Mouse (Mus musculus) telencephalon, adult 2 months (tissue): ENCODE results near the gene Daam1.

Experiments
- DNase-seq: peaks from one replicate; pipeline ENCODE4 v3.0.0-alpha.2; 2011; ENCODE audit warnings: low read depth, low spot score

Daam1 gene

DNA sequence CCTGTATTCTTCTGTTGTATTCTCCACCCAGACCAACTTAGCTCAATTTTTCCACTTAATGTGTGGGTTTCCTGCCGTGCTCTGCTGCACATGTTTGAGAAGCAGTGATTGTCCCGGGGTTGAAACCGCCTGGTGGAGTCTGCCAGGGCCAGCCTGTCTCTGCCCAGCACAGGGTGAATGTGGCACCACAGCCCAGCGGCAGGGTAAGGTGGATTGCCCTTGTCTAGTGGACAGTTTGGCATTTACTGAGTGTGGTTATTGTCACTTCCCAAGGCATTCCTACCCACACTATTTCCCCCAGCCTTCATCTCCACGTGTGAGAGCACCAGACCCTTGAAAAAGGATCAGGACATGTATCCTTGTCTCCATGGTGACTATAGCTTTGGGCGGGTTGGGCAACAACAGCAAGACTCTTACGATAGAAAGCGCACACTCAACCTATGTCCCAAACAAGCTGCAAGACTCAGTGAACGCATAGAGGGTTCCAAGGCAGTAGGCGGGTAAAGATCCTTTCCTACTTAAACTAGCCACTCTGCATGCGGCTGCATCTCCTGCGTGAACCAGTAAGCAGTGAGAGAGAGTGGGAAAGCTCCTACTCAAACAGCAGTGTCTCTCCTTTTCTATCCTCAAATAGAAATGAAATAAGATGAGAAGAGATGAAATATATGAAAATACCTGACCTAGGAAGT is 139.2 kb downstream of the Daam1 start:
- no peak for DNase-seq

DNA sequence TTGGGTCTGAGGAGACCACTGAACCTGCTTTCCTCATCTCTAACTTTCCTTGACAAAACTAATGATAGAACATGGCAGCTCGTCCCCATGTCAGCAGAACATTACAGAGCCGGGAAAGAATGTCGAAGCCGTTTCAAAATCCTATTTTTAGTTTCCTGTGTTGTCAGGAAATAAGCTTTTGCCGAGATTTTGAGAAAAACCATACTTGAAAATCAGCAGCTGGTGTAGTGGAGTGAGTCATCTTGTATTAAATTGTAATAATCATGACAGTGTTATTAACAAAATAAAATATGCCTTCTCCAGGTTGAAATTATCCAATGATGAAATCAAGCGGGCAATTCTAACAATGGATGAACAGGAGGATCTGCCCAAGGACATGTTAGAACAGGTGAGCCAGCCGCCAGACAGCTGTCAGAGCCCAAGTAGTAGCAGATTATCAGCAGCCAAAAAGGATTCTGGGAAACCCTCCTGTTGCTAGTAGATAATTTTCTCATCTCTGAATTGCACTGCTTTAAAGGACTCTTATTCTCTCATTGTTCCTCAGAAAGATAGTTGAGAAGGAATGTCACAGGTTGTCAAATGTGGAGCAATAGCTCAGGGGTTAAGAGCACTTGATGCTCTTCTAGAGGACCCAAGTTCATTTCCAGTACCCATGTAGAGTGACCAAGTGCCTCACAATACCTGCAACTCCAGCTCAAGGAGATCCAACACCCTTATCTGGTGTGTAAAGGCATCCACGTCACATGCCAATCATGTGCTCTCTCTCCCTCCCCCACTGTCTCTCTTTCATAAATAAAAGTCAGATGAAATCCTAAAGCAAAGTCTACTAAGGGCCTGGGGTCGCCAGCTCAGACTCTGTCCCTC is 140.1 kb downstream of the Daam1 start:
- DNase-seq: no peak

DNA sequence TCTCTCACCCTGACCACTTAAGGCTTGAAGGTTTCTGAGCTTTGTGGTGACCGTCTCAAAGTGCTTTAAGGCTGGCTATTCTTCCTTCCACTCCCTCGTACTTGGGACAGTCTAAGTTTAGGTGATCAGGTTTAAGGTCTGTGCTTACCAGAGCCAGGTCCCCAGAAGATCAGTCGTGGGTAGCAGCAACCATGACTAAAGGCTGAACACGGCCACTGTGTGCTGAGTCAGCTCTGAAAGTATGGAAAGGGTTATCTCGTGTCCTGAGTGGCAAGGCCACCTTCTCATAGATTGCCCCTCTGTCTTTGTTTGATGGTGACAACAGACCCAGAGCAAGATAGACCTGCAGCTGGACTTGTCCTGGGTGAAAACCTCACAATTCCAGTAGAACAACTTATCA is 141.2 kb downstream of the Daam1 start:
- DNase-seq: no peak

GRCm38 (mm10) chr12:71972619-71973266 is 141.9 kb downstream of the Daam1 start:
- DNase-seq: no peak

DNA sequence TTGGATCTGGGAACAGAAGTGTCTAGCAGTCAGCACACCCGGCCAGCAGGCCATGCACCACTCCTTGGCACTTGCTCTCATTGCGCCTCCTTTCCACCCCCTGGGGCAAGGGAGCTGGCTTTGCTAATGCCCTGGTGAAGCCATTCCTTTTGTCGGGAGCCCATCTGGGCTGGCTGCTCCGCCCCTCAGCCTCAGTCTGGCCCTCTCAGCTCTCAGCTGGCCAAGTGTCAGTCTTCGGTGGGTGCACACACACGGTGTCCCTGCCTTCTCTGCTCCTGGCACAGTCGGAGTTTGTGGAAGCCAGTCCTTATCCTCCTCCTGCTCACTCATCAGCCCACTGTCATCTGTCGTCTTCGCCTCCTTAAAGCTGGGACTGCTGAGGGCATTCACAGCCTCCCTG is 142.7 kb downstream of the Daam1 start:
- DNase-seq: no peak

GRCm38 (mm10) chr12:71975626-71976025 is 144.7 kb downstream of the Daam1 start:
- DNase-seq: no peak

DNA sequence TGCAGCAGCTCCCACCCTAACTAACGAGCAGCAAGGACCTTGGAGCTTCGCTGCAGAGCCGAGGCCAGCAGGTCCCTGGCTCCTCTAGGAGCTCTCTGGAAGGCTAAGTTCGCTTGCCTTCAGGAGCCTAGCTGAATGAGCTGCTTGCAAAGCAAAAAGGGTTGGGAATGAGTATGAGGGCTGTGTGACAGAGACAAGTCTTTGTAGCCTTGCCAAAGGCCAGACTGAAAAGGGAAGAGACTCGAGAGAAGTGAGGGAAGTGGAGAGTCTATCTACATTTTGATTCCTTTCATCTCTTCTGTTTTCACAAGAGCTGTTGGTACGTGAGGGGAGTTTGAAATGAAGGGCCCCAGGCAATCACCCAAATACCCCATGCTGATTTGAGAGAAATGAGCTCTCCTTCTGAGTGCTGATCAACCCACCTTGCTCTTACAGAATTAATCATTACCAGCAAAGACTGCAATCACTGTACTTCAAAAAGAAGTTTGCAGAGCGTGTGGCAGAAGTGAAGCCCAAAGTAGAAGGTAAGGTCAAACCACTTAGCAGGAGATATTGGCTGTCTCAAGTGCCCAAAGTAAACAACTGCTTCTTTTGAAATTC is 145.6 kb downstream of the Daam1 start:
- no peak for DNase-seq

- no peak for DNase-seq
Observed at GRCm38 (mm10) chr12:71977364-71977763, 146.5 kb downstream of the Daam1 start.

- DNase-seq: no peak
Observed at GRCm38 (mm10) chr12:71978513-71979352, 147.9 kb downstream of the Daam1 start.

GRCm38 (mm10) chr12:71980166-71980565 is 149.3 kb downstream of the Daam1 start:
- DNase-seq: no peak

DNA sequence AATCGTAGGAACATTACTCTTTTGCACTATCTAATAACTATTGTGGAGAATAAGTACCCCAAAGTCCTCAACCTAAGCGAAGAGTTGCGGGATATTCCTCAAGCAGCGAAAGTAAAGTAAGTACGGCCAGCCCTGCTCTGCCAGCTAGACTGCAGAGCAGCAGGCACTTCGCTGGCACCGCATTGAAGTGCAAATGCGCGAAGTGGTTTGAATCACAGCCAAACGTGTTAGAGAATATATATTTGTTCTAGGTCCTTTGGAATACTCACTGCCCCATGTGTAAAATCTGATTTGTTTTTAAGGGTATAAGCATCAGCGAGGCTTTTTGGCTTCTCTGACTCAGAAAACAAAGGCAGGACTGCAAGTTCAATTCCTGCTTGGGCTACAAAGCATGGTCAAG is 149.9 kb downstream of the Daam1 start:
- no peak for DNase-seq

DNA sequence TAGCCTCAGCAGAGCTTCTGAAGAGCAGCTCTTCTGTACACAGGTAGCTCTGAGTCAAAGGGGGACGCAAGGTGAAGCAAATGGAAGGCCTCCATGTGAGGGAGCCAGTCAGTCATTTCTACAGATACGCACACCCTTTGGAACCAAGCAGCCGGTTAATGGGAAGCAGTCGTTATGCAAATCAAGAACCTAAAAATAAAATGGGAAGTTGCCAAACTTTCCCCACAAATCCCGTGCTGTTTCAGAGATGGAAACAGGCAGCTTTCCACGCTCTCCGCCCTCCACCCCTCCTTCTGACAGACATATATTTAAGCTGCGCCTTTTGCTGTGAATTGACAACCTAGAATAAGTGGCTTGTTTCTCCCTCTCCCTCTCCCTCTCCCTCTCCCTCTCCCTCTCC is 150.4 kb downstream of the Daam1 start:
- peak; percentile 76 for DNase-seq

- DNase-seq: no peak
Observed at GRCm38 (mm10) chr12:71981791-71982190, 150.9 kb downstream of the Daam1 start.

- no peak for DNase-seq
Observed at GRCm38 (mm10) chr12:71983102-71983715, 152.3 kb downstream of the Daam1 start.

DNA sequence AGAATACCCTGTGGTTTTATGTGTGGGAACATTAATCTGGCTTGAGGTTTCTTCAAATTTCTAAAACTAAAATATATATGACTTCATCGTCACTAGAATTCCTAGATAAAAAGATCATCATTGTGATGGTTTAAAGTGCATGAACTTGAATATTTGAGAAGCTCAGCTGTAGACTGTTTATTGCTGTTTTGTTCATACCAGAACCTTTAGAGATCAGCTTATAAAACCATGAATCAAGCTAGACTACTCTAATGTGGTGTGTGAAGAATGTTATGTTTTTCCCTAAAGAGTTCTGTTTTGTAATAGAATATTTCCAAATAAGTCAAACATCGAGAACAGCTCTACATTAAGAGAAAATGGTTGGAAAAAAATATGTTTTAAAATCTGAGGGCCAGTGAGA is 156.3 kb downstream of the Daam1 start:
- DNase-seq: no peak

DNA sequence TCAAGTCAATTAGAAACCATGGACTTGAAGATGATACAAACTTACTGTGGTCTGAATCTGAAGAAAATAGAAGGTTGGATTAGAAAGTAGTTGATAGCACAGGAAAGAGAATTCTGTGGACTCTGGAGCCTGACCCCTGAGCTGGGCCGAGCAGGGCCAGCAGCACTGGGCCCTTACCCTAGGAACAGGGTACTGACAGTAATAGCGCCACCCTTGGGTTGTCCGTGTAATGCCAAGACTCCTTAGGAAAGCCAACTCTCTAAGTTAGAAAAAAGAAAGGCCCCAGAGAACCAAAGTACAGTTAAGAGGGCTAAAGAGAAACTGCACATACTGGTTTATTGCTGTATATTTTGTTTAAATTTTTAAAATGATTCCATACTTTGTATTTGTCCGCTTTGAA is 157.0 kb downstream of the Daam1 start:
- no peak for DNase-seq

DNA sequence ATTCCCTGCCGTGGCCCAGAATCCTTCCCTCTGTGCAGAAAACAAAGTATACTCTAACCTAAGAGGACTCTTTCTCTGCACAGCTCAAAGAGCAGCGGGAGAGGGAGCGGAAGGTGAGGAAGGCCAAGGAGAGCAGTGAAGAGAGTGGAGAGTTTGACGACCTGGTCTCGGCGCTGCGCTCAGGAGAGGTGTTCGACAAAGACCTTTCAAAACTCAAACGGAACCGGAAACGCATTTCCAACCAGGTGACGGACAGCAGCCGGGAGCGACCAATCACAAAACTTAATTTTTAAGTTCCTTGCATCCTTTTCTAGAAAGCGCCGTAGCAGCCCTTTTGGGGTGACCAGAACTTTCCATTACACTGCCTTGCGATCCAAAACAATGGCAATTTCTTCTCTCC is 158.7 kb downstream of the Daam1 start:
- DNase-seq: no peak

- no peak for DNase-seq
Observed at GRCm38 (mm10) chr12:71992599-71993210, 161.8 kb downstream of the Daam1 start.

- no peak for DNase-seq
Observed at GRCm38 (mm10) chr12:71995831-71996230, 165.0 kb downstream of the Daam1 start.

DNA sequence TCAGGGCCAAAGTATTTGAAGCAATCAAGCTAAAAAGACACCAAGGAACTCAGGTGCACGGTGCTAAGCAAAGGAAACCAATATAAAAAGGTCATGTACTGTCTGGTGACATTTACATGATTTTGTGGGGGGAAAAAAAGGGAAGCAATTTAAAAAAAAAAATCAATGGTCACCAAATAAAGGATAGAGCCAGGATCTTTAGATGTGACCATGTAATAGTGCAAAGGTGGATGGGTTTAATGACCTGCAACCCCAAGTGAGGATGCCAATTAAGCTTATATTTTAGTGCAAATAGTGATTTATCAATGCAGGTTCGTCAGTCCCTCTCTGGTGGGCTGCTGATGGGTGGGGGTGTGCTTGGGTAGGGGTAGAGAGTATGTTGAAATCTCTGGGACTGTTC is 166.0 kb downstream of the Daam1 start:
- DNase-seq: no peak
